Mouse (Mus musculus) cerebellum, postnatal 36 days (tissue): ENCODE results near the gene Gm10283.
A peak's percentile ranks its signal among the peaks of the same experiment; 100 is the strongest.
"Not testable (repeated sequence)": the region's sequence is repeated elsewhere in the genome, so short reads cannot be mapped to it uniquely, and the experiment has no call there.

Source experiments
- DNase-seq, 2 experiments: peaks; one replicate each; pipeline ENCODE4 v3.0.0; 2021 to 2022; ENCODE audit warnings: mixed read lengths in 2 of 2

Gene Gm10283

DNA sequence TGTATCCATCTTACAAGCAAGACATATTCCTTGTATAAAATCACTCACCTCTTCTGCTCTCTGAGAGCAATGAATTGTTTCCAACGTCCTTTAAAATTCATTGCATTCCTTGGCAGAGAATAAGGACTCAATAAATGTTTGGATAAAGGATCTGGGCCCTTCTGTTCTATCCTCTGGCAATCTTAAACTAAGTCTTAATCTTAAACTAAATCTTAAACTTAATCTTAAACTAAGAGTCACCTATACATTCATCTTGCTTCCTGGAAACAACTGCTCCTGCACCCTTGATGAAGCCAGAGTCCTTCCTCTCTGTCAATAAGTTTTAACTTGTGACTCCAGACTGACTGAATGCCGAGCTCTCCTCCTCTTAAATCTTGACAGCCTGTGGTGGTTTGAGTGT, at the start of gene Gm10283:
TSS of gene Gm10283 (minus strand) at position 101 of the 400 bp plus-strand sequence.
- no peak for DNase-seq

- no peak for DNase-seq
These were observed 31.9 kb upstream of the Gm10283 start for GRCm38 (mm10) chr8:60534945-60535344.

- DNase-seq = no peak
These were observed 15.3 kb upstream of the Gm10283 start for GRCm38 (mm10) chr8:60518286-60518685.

GRCm38 (mm10) chr8:60505653-60506521, 2.9 kb upstream of the Gm10283 start, which contains the start of gene Aadat:
TSS of gene Aadat (plus strand) at chr8:60505932.
- peak; percentile 66 to 74 for DNase-seq

DNA sequence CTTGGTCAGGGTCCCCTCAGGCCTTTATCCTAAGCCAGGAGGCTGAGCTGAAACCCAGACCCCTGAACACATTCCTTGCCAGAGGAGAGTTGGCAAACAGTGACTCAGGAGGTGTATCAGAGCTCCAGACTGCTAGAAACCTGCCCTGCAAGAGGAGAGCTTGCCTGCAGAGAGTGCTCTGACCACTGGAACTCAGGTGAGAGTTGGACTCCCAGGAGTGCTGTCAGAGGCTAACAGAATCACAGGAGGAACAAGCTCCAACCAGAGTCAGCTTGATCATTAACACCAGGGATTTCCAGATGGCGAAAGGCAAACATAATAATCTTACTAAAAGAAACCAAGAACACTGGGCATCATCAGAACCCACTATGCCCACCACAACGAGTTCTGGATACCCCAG, 8.0 kb downstream of the Gm10283 start:
- DNase-seq = not testable (repeated sequence)

GRCm38 (mm10) chr8:60494606-60495005, 8.4 kb downstream of the Gm10283 start:
- DNase-seq = no peak

DNA sequence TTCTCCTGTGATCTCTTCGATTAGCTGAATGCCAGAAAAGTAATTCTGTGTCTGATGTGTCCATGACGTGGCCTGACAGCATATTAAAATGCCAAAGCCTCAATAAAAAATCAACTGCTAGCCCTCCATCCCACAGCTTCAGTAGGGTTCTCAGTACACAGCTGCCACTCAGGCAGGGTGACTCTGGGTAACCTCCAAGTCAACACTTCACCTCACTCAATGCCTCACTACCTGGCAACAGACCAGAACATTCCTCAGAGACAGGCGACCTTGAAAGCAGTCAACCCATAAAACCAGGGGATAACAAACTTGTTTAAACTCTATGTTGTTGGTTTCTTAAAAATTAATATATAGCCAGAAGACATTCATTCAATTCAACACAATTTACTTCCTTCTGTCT, 10.5 kb downstream of the Gm10283 start:
- DNase-seq = no peak

DNA sequence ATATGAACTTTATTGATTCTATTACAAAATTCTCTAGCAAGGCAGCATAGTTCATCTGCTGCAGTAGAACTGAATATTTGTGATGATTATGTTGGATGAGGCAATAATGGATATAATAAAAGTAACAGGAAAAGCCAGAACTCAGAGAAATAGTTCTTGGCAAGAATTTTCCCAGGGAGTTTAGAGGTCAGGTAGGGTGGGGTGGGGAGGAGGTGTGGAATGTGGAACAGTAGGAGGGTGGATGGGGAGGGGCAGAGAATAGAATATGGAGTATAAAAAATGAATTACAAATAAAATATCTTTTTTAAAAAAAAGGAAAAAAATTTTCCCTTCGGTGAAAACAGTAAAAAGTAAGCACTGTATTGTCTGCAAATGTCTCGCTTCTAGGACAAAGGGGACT, 11.1 kb downstream of the Gm10283 start:
- DNase-seq = no peak

DNA sequence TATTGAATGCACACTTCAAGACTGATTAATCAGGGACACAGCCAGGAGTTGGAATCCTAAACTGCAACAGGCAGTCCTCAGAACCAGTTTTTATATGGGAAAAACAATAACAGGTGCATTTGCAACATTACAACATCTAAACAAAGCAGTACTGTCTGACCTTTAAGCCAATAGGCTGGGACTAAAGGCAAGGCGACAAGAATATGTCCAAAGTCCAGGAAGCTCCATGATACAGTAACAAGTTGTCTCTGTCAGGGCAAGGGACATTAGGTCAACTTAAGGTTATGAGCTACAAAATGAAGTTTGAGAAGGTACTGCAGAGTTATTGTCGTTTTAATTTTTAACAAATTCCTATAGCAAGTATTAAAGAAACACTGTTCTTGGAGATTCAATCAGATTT, 12.9 kb downstream of the Gm10283 start:
- no peak for DNase-seq

GRCm38 (mm10) chr8:60466686-60467335, 36.2 kb downstream of the Gm10283 start:
- DNase-seq = peak; percentile 59 to 72

- DNase-seq = no peak
These were observed 53.7 kb downstream of the Gm10283 start for GRCm38 (mm10) chr8:60449296-60449695.

- no peak for DNase-seq
These were observed 58.0 kb downstream of the Gm10283 start for GRCm38 (mm10) chr8:60444989-60445388.

- no peak for DNase-seq
These were observed 64.4 kb downstream of the Gm10283 start for GRCm38 (mm10) chr8:60438557-60438956.

- no peak for DNase-seq
These were observed 66.1 kb downstream of the Gm10283 start for GRCm38 (mm10) chr8:60436872-60437271.

DNA sequence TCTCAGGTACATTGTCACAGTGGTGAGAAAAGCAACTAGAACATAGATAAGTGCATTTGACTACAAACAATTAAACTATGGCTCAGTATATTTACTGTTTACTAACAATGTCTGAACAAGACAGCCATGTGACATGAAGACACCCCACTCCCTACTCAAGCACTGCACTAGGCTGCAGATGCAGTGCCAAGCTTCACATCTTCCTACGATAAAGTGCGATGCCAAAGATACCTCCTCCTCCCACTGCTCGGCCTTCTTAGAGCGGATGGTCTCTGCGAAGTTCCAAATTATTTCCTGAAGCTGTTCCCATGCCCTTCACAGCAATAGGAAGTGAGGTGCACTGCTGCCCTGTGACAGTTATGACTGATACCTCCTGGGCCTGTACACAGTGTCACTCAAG, 70.3 kb downstream of the Gm10283 start:
- no peak for DNase-seq

DNA sequence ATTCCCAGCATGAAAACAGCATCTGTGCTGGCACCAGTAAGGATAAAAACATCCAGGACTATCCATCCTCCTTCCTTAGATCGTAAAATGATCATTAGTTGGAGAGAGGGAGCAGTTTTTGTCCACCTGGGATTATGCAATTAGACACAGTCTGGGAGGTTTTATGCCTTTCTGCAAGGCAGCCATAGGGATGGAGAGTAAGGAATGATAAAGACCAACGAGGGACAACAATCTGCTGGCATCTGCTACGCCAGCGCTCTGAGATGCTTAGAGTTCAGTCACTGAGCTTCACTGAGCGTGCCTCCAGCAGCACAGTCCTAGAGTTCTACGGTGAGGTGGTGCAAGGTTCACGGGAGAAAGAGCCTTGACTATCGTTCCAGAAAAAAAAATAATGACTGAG, 96.6 kb downstream of the Gm10283 start:
- no peak for DNase-seq

GRCm38 (mm10) chr8:60404994-60405548, 97.9 kb downstream of the Gm10283 start:
- DNase-seq = no peak

DNA sequence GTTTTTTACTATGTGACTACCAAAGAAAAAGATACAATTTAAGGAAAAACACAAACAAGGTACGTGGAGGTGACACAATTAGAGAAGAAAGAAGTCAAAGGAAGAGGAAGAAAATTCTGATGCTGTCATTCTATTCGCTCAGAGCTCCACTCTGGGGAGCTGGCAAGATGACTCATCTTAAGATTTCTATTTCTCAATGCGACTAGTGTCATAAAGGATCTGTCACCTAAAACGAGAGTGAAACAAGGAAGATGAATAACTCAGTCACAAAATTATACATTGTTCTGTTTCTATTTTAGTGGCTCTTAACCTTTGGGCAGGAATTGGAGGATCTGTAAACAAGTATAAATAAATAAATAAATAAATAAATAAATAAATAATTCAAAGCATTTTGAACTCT, 109.3 kb downstream of the Gm10283 start:
- no peak for DNase-seq

DNA sequence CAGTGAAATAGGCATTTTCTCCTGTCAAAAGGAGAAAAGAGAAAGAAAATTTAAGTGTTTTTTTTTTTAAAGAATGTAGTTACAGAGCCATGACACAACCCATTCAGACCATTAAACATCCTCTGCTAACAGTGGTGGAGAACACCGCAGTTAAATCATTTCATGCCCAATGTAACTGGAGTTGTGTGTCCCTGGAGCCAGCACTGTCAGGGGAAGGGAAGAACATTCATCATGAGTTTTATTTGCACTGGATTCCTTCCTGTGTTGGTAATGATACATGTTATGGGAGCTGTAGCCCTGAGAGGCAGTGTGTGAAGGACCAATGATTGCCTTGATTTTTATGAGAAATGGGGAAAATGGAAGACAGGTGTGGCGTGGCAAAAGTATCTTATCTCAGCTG, 116.4 kb downstream of the Gm10283 start:
- DNase-seq = no peak
